Mouse (Mus musculus): ENCODE data around the gene Ptprf. TPM values are rescaled to one million over a fixed set of nuclear protein-coding genes. Genes with fewer than 3 reads are reported as not detected.
A peak's percentile ranks its signal among the peaks of the same experiment; 100 is the strongest.

Gene Ptprf
- polyA plus RNA-seq, 1 experiment from 2014 or later, result 65.1 TPM

DNA sequence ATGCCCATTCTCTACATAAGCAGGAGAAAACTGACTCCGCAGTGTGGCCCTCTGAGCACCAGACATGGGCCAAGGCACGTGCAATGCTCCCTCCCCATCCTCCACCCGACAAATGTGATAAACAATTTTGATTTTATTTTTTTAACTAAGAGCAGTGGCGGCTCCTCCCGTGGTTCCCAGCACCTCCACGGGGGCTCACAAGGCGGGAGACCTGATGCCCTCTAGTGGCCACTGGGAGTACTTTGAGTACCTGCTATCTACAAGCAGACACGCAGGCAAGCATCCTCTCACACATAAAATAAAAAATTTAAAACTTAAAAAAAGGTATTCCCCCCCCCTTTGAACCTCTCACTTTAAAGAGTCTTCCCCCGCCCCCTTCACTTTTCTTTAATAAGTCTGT is 120.2 kb downstream of the Ptprf start:
- 92% methylated on average over 9 of the region's 9 CpGs for WGBS
- DNase-seq (ENCODE audit: low spot score), result peak; percentile 11
- Histone ChIP-seq H3K27me3 (replicated peaks; ENCODE audit: insufficient read depth, low read length) (no peaks in the 10 kb centered on the region), H3K4me1 (ENCODE audit: insufficient read depth, low read depth, low read length) (no peaks in the 10 kb centered on the region), H3K9me3 (ENCODE audit: low read length) (no peaks in the 10 kb centered on the region), H3K27ac (ENCODE audit: low read length) (no peak overlapping the region), H3K4me2 (replicated peaks; ENCODE audit: low read depth, low read length) (no peak overlapping the region), H3K36me3 (ENCODE audit: insufficient read depth, low read length) (peaks cover 76% of the 10 kb centered on the region), H3K4me3 (ENCODE audit: low read depth, low read length) (no peak overlapping the region), H3K9ac (replicated peaks; ENCODE audit: low read depth) (no peak overlapping the region)
- no peak for ATAC-seq
- TF ChIP-seq CTCF (IDR thresholded peaks at IDR 0.05) (peak; percentile 49), EP300 (IDR thresholded peaks at IDR 0.05) (no peak)

DNA sequence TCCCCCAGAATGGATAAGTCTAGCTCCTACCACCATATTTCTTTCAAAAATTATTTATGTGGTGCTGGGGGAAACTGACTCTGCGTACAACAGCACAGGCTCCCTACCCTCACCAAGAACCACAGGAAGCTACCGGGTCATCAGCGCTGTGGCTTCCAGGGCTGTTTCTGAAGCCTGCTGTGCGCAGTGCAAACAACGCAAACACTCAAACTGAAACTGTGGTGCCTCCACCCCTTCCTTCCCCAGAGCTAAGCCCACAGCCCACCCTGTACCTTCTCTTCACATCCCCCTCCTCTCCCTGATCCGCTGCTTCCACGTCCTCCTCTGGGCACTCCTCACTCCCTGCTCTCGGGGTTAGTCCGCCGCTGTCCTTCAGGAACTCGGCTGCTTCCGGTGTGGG is 129.1 kb downstream of the Ptprf start:
- Histone ChIP-seq H3K27me3 (replicated peaks; ENCODE audit: insufficient read depth, low read length) (no peaks in the 10 kb centered on the region), H3K4me3 (ENCODE audit: low read depth, low read length) (no peak overlapping the region), H3K9me3 (ENCODE audit: low read length) (no peaks in the 10 kb centered on the region), H3K36me3 (ENCODE audit: insufficient read depth, low read length) (peaks cover 57% of the 10 kb centered on the region), H3K27ac (ENCODE audit: low read length) (no peak overlapping the region), H3K9ac (replicated peaks; ENCODE audit: low read depth) (no peak overlapping the region), H3K4me2 (replicated peaks; ENCODE audit: low read depth, low read length) (no peak overlapping the region), H3K4me1 (ENCODE audit: insufficient read depth, low read depth, low read length) (no peaks in the 10 kb centered on the region)
- TF ChIP-seq EP300 (IDR thresholded peaks at IDR 0.05) (no peak), CTCF (IDR thresholded peaks at IDR 0.05) (no peak)
- DNase-seq (ENCODE audit: low spot score) (no peak), ATAC-seq (no peak)
- 95% methylated on average over 12 of the region's 12 CpGs for WGBS

Small RNAs within 50 kb of the gene (microRNA-seq; reads per million reads assigned to microRNA genes)
- gene Mir7226, result 1.5 reads per million

Other genes with a start within 250 kb of the Ptprf start
- gene St3gal3, start 156.5 kb downstream of the Ptprf start, polyA plus RNA-seq (2015; fragmentation: Nextera tagmentation; extraction: Ambion mirVana), result 4.0 and 4.5 TPM in 2 replicates
- gene Kdm4a, start 111.4 kb downstream of the Ptprf start, polyA plus RNA-seq (2015; fragmentation: Nextera tagmentation; extraction: Ambion mirVana), result 20.3 and 23.4 TPM in 2 replicates
- gene Szt2, start 117.9 kb upstream of the Ptprf start, polyA plus RNA-seq (2015; fragmentation: Nextera tagmentation; extraction: Ambion mirVana), result 6.1 TPM in 2 replicates
- gene Med8, start 117.9 kb upstream of the Ptprf start, polyA plus RNA-seq (2015; fragmentation: Nextera tagmentation; extraction: Ambion mirVana), result 90.5 and 95.8 TPM in 2 replicates
- gene Elovl1, start 136.7 kb upstream of the Ptprf start, polyA plus RNA-seq (2015; fragmentation: Nextera tagmentation; extraction: Ambion mirVana), result 351 and 356 TPM in 2 replicates
- gene Cdc20, start 145.9 kb upstream of the Ptprf start, polyA plus RNA-seq (2015; fragmentation: Nextera tagmentation; extraction: Ambion mirVana), result 16.5 and 20.2 TPM in 2 replicates
- gene Mpl, start 166.1 kb upstream of the Ptprf start, polyA plus RNA-seq (2015; fragmentation: Nextera tagmentation; extraction: Ambion mirVana), result 1.1 TPM in 2 replicates
- gene Tie1, start 198.7 kb upstream of the Ptprf start, polyA plus RNA-seq (2015; fragmentation: Nextera tagmentation; extraction: Ambion mirVana), result 108 and 119 TPM in 2 replicates
- gene 2610528J11Rik, start 235.6 kb upstream of the Ptprf start, polyA plus RNA-seq (2015; fragmentation: Nextera tagmentation; extraction: Ambion mirVana), result 23.1 and 23.2 TPM in 2 replicates

All from lung, postnatal 0 days (tissue).